Mouse (Mus musculus) ES-E14 (cell line): Measurements from ENCODE around the gene Tenm2. TPM values are rescaled to one million over a fixed set of nuclear protein-coding genes. Genes with fewer than 3 reads are reported as not detected.

ENCODE experiments used
- DNase-seq: peaks from one replicate; pipeline ENCODE4 v3.0.0-alpha.2; 2013; ENCODE audit warnings: low read depth, low spot score
- H3K27ac ChIP-seq: 2 replicates; pipeline ENCODE4 v1.5.1; 2012; ENCODE audit warnings: low read depth, mild to moderate bottlenecking, low read length, moderate library complexity, mixed read lengths; ENCODE audit not compliant: poor library complexity, insufficient read depth, severe bottlenecking
- H3K36me3 ChIP-seq: 2 replicates; pipeline ENCODE4 v1.6.1; 2012; ENCODE audit warnings: mild to moderate bottlenecking, low read length, moderate library complexity, mixed read lengths; ENCODE audit not compliant: control insufficient read depth, poor library complexity, insufficient read depth, severe bottlenecking
- H3K4me1 ChIP-seq, 2 experiments: fragments of 150-350 bp in 1 of 2; sonication (generic) in 1 of 2; 2 replicates each; pipeline ENCODE4 v1.6.1; 2012; ENCODE audit warnings: low read length in 2 of 2, mild to moderate bottlenecking in 1 of 2, mixed read lengths in 1 of 2; ENCODE audit not compliant: control insufficient read depth in 2 of 2, insufficient read depth in 2 of 2, poor library complexity in 1 of 2
- H3K4me3 ChIP-seq, 2 experiments: fragments of 150-350 bp in 1 of 2; sonication (generic) in 1 of 2; 2 replicates each; pipeline ENCODE4 v1.5.1; 2012; ENCODE audit warnings: low read length in 2 of 2, low read depth in 1 of 2, mild to moderate bottlenecking in 1 of 2, mixed read lengths in 1 of 2; ENCODE audit not compliant: insufficient read depth in 1 of 2, poor library complexity in 1 of 2, severe bottlenecking in 1 of 2
- H3K9ac ChIP-seq: 2 replicates; pipeline ENCODE4 v1.6.1; 2012; ENCODE audit warnings: low read depth, mild to moderate bottlenecking, low read length, mixed read lengths; ENCODE audit not compliant: poor library complexity, insufficient read depth, severe bottlenecking
- H3K9me3 ChIP-seq: fragments of 150-350 bp; sonication (generic); 2 replicates; pipeline ENCODE4 v1.6.1; 2012; ENCODE audit warnings: low read depth, mild to moderate bottlenecking, low read length; ENCODE audit not compliant: control insufficient read depth, insufficient read depth
- CHD2 ChIP-seq: IDR thresholded peaks from 2 replicates; pipeline ENCODE4 v1.6.1; 2014; ENCODE audit warnings: mild to moderate bottlenecking, low read depth, low read length, inconsistent platforms
- HCFC1 ChIP-seq: IDR thresholded peaks from 2 replicates; pipeline ENCODE4 v1.6.1; 2012; ENCODE audit warnings: low read length, inconsistent platforms, borderline replicate concordance; ENCODE audit not compliant: insufficient read depth
- MAFK ChIP-seq: IDR thresholded peaks from 2 replicates; pipeline ENCODE4 v1.6.1; 2014; ENCODE audit warnings: mild to moderate bottlenecking, low read depth, low read length, inconsistent platforms; ENCODE audit not compliant: insufficient read depth
- ZC3H11A ChIP-seq: IDR thresholded peaks from 2 replicates; pipeline ENCODE4 v1.6.1; 2012; ENCODE audit warnings: low read depth, mild to moderate bottlenecking, inconsistent platforms, low read length, borderline replicate concordance
- ZNF384 ChIP-seq: IDR thresholded peaks from 2 replicates; pipeline ENCODE4 v1.6.1; 2012; ENCODE audit warnings: low read depth, low read length, inconsistent platforms
- in situ Hi-C, 2 experiments: fragments of 600-800 bp; cut with MboI; formaldehyde crosslinking; loops; one replicate each; pipeline ENCODE4 v1.15.1; 2025; ENCODE audit warnings: low sequenced_read_pairs in 2 of 2, inconsistent platforms in 1 of 2; ENCODE audit not compliant: unreplicated experiment in 2 of 2
- total RNA-seq: library from RNA; depleted of rRNA; stranded (reverse); fragments of 300-350 nt; gene quantifications from 2 replicates; pipeline ENCODE4 v1.2.3, GENCODE M21; 2012

Gene Tenm2
- total RNA-seq, 1 experiment = 0.04 TPM

DNA sequence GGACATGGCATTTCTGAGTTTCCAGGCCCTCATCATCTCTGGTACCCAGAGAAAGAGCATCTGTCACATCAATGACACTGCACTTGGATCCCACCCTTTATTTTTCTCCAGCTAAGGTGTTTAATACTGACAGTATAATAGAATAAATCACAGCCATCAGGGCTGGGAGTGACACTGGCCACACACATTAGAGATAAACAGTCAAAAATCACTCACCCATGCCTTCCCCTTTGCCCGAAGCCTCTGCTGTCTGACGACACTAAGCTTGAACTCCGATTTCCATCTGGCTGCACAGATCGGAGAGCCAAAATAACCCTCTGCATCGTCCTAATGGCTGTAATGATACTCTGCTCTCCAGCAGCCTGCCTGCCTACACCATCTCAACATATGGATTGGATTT, 305.9 kb downstream of the Tenm2 start:
- Histone ChIP-seq H3K36me3 (no peaks in the 10 kb centered on the region), H3K27ac (no peak overlapping the region), H3K9ac (no peak overlapping the region), H3K4me1 (no peaks in the 10 kb centered on the region), H3K4me3 (no peak overlapping the region), H3K9me3 (no peaks in the 10 kb centered on the region)
- TF ChIP-seq ZC3H11A = no peak
- no peak for TF ChIP-seq HCFC1
- TF ChIP-seq ZNF384 = no peak
- TF ChIP-seq MAFK = no peak
- no peak for TF ChIP-seq CHD2
- in situ Hi-C loops = no loop called here
- no peak for DNase-seq

GRCm38 (mm10) chr11:36926705-36927406, 308.9 kb downstream of the Tenm2 start:
- DNase-seq = no peak
- in situ Hi-C loops = no loop called here
- no peak overlapping the region for H3K9ac ChIP-seq
- no peak overlapping the region for H3K27ac ChIP-seq
- H3K4me3 ChIP-seq = no peak overlapping the region
- no peaks in the 10 kb centered on the region for H3K36me3 ChIP-seq
- H3K9me3 ChIP-seq = no peaks in the 10 kb centered on the region
- no peaks in the 10 kb centered on the region for H3K4me1 ChIP-seq
- TF ChIP-seq ZC3H11A (no peak), HCFC1 (no peak), MAFK (no peak), CHD2 (no peak), ZNF384 (no peak)

DNA sequence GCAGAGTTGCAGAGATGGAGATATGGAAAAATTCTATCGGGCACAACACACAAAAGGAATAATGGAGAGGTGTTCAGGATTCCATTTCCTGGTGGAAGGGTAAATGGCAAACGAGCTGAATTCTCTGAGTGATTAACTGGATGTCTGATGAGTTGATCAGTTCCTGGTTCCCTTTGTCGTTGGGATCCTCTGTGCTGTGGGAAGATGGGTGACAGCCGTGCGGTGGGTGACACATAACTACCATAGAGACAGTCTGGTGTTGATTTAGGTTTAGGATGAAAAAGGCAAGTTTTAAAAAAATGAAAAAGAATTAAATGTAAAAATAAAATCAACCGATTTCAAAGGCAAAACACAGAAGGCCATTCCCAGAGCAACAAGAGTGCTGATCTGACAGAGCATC, 316.5 kb downstream of the Tenm2 start:
- Histone ChIP-seq H3K4me3 (no peak overlapping the region), H3K9ac (no peak overlapping the region), H3K36me3 (no peaks in the 10 kb centered on the region), H3K4me1 (no peaks in the 10 kb centered on the region), H3K27ac (no peak overlapping the region), H3K9me3 (no peaks in the 10 kb centered on the region)
- DNase-seq = no peak
- TF ChIP-seq MAFK = no peak
- TF ChIP-seq ZNF384 = no peak
- no peak for TF ChIP-seq HCFC1
- TF ChIP-seq CHD2 = no peak
- TF ChIP-seq ZC3H11A = no peak
- in situ Hi-C loops = no loop called here

GRCm38 (mm10) chr11:36911406-36911805, 324.4 kb downstream of the Tenm2 start:
- H3K4me3 ChIP-seq = no peak overlapping the region
- no peak for TF ChIP-seq ZNF384
- TF ChIP-seq MAFK = no peak
- no peak for TF ChIP-seq ZC3H11A
- TF ChIP-seq HCFC1 = no peak
- TF ChIP-seq CHD2 = no peak
- in situ Hi-C loops = no loop called here
- H3K4me1 ChIP-seq = no peaks in the 10 kb centered on the region
- no peak overlapping the region for H3K9ac ChIP-seq
- peak; percentile 35 for DNase-seq
- H3K9me3 ChIP-seq = no peaks in the 10 kb centered on the region
- H3K36me3 ChIP-seq = no peaks in the 10 kb centered on the region
- H3K27ac ChIP-seq = no peak overlapping the region

DNA sequence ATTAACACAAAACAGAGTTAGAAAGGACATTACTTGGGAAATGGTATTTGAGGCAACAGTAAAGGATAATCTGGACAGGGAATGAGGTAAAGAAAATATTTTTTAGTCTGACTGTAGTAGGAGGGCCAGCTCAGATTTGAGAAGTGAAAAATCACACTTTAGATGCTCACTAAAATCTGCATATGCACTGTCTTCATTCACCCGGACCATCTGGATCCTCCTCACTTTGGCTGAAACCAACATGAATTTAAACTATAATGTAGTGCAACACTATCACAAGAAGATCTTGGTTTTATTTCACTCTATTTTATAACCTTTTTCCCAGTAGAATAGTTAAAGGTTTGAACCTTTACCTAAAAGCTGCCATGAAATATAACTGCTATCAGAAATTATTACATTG, 326.7 kb downstream of the Tenm2 start:
- no peak for DNase-seq
- TF ChIP-seq CHD2 (no peak), HCFC1 (no peak), MAFK (no peak), ZC3H11A (no peak), ZNF384 (no peak)
- H3K4me1 ChIP-seq = no peaks in the 10 kb centered on the region
- H3K9ac ChIP-seq = no peak overlapping the region
- no peak overlapping the region for H3K27ac ChIP-seq
- no peaks in the 10 kb centered on the region for H3K9me3 ChIP-seq
- H3K4me3 ChIP-seq = no peak overlapping the region
- in situ Hi-C loops = no loop called here
- no peaks in the 10 kb centered on the region for H3K36me3 ChIP-seq
